Mouse (Mus musculus): ENCODE results near the gene Xpr1. TPM values are rescaled to one million over a fixed set of nuclear protein-coding genes. Genes with fewer than 3 reads are reported as not detected.
A peak's percentile ranks its signal among the peaks of the same experiment; 100 is the strongest.

Xpr1 gene
- polyA plus RNA-seq (2015; fragmentation: Nextera tagmentation; extraction: Ambion mirVana): 42.0 and 46.7 TPM in 2 replicates

GRCm38 (mm10) chr1:155416701-155417677 is at the start of gene Xpr1:
Gene Xpr1 (minus strand): TSS chr1:155417415.
- WGBS: under 1% methylated on average over 65 of the region's 82 CpGs
- no peaks in the 10 kb centered on the region for H3K9me3 ChIP-seq (replicated peaks)
- peak within 1 kb of the TSS; percentile 59 for H3K4me2 ChIP-seq
- no peaks in the 10 kb centered on the region for H3K27me3 ChIP-seq (replicated peaks)
- peak within 1 kb of the TSS; percentile 84 for H3K9ac ChIP-seq (replicated peaks)
- peak within 1 kb of the TSS; percentile 96 for H3K27ac ChIP-seq (replicated peaks)
- peak; percentile 94 for ATAC-seq (ENCODE audit: low FRiP score)
- peaks cover 16% of the 10 kb centered on the region for H3K4me1 ChIP-seq
- H3K4me3 ChIP-seq (replicated peaks): peak within 1 kb of the TSS; percentile 91
- no peaks in the 10 kb centered on the region for H3K36me3 ChIP-seq

DNA sequence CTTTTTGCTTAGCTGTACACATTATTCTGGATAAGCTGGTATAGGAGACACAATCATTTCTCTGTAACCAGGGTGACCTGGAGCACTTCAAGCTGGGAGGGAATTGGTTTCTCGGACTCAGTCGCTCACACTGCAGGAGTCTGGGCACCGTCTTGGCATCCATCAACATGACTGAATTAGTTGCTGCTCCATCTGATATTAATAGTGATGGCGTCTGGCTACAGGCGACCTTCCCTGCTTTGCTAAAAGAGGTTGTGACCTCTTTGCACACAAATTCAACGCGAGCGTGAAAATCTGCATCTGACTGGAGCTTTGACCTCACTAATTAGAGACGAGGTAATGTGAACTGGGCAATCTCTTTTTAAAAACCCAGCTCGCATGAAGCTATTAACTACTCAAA is 46.2 kb upstream of the Xpr1 start:
- no peaks in the 10 kb centered on the region for H3K9me3 ChIP-seq (replicated peaks)
- no peak overlapping the region for H3K4me2 ChIP-seq
- 16% methylated on average over 10 of the region's 10 CpGs for WGBS
- H3K4me1 ChIP-seq: no peaks in the 10 kb centered on the region
- no peaks in the 10 kb centered on the region for H3K36me3 ChIP-seq
- no peak overlapping the region for H3K4me3 ChIP-seq (replicated peaks)
- no peak overlapping the region for H3K9ac ChIP-seq (replicated peaks)
- H3K27me3 ChIP-seq (replicated peaks): no peaks in the 10 kb centered on the region
- H3K27ac ChIP-seq (replicated peaks): no peak overlapping the region
- no peak for ATAC-seq (ENCODE audit: low FRiP score)

DNA sequence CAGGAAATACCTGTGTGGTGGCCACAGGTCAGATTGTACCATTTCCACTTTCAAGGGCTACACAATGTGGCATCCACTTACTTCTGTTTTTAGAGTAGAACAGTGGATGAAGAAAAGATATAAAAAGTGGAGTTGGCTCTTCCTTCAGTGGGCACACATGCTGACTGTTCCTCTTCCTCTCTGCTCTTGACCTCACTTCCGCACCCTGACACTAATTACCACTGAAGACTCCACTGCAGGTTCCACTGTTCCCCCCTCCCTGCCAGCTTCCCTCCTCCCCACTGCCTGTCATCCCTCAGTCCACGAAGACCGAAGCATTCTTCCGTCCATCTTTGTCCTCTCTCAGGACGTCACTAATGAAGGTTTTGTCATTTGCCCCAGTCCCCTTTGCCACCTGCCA is 45.4 kb upstream of the Xpr1 start:
- H3K4me3 ChIP-seq (replicated peaks): no peak overlapping the region
- H3K9me3 ChIP-seq (replicated peaks): no peaks in the 10 kb centered on the region
- H3K27me3 ChIP-seq (replicated peaks): no peaks in the 10 kb centered on the region
- ATAC-seq (ENCODE audit: low FRiP score): no peak
- WGBS: 84% methylated on average over 5 of the region's 5 CpGs
- no peak overlapping the region for H3K4me2 ChIP-seq
- H3K4me1 ChIP-seq: no peaks in the 10 kb centered on the region
- no peaks in the 10 kb centered on the region for H3K36me3 ChIP-seq
- no peak overlapping the region for H3K27ac ChIP-seq (replicated peaks)
- H3K9ac ChIP-seq (replicated peaks): no peak overlapping the region

- 92% methylated on average over 7 of the region's 7 CpGs for WGBS
- Histone ChIP-seq H3K4me3 (replicated peaks) (no peak overlapping the region), H3K27ac (replicated peaks) (no peak overlapping the region), H3K4me1 (no peaks in the 10 kb centered on the region), H3K27me3 (replicated peaks) (no peaks in the 10 kb centered on the region), H3K4me2 (no peak overlapping the region), H3K36me3 (no peaks in the 10 kb centered on the region), H3K9me3 (replicated peaks) (no peaks in the 10 kb centered on the region), H3K9ac (replicated peaks) (no peak overlapping the region)
- no peak for ATAC-seq (ENCODE audit: low FRiP score)
Observed at GRCm38 (mm10) chr1:155457532-155457931, 40.3 kb upstream of the Xpr1 start.

GRCm38 (mm10) chr1:155453180-155453579 is 36.0 kb upstream of the Xpr1 start:
- no peak overlapping the region for H3K4me2 ChIP-seq
- no peaks in the 10 kb centered on the region for H3K27me3 ChIP-seq (replicated peaks)
- H3K4me3 ChIP-seq (replicated peaks): no peak overlapping the region
- no peak overlapping the region for H3K9ac ChIP-seq (replicated peaks)
- ATAC-seq (ENCODE audit: low FRiP score): no peak
- H3K9me3 ChIP-seq (replicated peaks): no peaks in the 10 kb centered on the region
- WGBS: 90% methylated on average over 8 of the region's 8 CpGs
- H3K27ac ChIP-seq (replicated peaks): no peak overlapping the region
- H3K36me3 ChIP-seq: no peaks in the 10 kb centered on the region
- H3K4me1 ChIP-seq: peaks cover 7% of the 10 kb centered on the region; the same call in 1 of the 2 replicates

- Histone ChIP-seq H3K4me2 (no peak overlapping the region), H3K4me3 (replicated peaks) (no peak overlapping the region), H3K27me3 (replicated peaks) (no peaks in the 10 kb centered on the region), H3K9ac (replicated peaks) (no peak overlapping the region), H3K27ac (replicated peaks) (no peak overlapping the region), H3K4me1 (peaks cover 7% of the 10 kb centered on the region; the same call in 1 of the 2 replicates), H3K36me3 (no peaks in the 10 kb centered on the region), H3K9me3 (replicated peaks) (no peaks in the 10 kb centered on the region)
- no peak for ATAC-seq (ENCODE audit: low FRiP score)
- 70% methylated on average over 2 of the region's 2 CpGs for WGBS
Observed at GRCm38 (mm10) chr1:155448932-155449331, 31.7 kb upstream of the Xpr1 start.

DNA sequence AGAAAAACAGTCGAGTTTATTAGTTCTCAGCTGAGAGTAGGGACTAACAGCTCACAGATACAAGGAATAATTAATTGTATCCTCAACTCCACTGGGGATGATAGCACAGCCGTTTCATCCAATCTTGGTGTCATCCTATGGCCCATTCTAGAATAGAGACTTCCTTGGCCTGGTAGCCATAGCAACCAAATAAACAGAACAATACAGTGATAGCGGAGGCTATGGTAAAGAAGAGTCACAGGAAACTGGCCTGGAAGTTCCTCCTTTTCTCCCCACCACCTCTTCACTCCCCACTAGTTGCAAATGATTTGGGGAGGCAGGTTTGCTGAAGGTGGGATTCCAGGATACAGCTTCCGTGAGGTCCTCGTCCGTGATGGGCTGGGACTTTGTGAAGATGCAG is 30.1 kb upstream of the Xpr1 start:
- Histone ChIP-seq H3K27ac (replicated peaks) (no peak overlapping the region), H3K4me1 (peaks cover 12% of the 10 kb centered on the region; the same call in 1 of the 2 replicates), H3K4me2 (no peak overlapping the region), H3K36me3 (no peaks in the 10 kb centered on the region), H3K9ac (replicated peaks) (no peak overlapping the region), H3K9me3 (replicated peaks) (no peaks in the 10 kb centered on the region), H3K4me3 (replicated peaks) (no peak overlapping the region), H3K27me3 (replicated peaks) (no peaks in the 10 kb centered on the region)
- WGBS: 67% methylated on average over 6 of the region's 6 CpGs
- ATAC-seq (ENCODE audit: low FRiP score): no peak

- H3K9ac ChIP-seq (replicated peaks): no peak overlapping the region
- no peak for ATAC-seq (ENCODE audit: low FRiP score)
- no peak overlapping the region for H3K27ac ChIP-seq (replicated peaks)
- no peak overlapping the region for H3K4me3 ChIP-seq (replicated peaks)
- H3K27me3 ChIP-seq (replicated peaks): no peaks in the 10 kb centered on the region
- 0 out of 2 replicates have a peak, but pooled peaks cover 5% of the 10 kb centered on the region for H3K4me1 ChIP-seq
- H3K4me2 ChIP-seq: no peak overlapping the region
- H3K9me3 ChIP-seq (replicated peaks): no peaks in the 10 kb centered on the region
- H3K36me3 ChIP-seq: no peaks in the 10 kb centered on the region
- WGBS: 79% methylated on average over 4 of the region's 4 CpGs
Observed at GRCm38 (mm10) chr1:155443115-155443514, 25.9 kb upstream of the Xpr1 start.

- Histone ChIP-seq H3K9ac (replicated peaks) (no peak overlapping the region), H3K36me3 (no peaks in the 10 kb centered on the region), H3K27ac (replicated peaks) (peak overlapping the region; percentile 41; the same call in 1 of the 2 replicates), H3K4me1 (0 out of 2 replicates have a peak, but pooled peaks cover 5% of the 10 kb centered on the region), H3K4me3 (replicated peaks) (no peak overlapping the region), H3K9me3 (replicated peaks) (no peaks in the 10 kb centered on the region), H3K27me3 (replicated peaks) (no peaks in the 10 kb centered on the region), H3K4me2 (no peak overlapping the region)
- WGBS: 55% methylated on average over 13 of the region's 13 CpGs
- ATAC-seq (ENCODE audit: low FRiP score): no peak; the same call in 1 of the 2 replicates
Observed at GRCm38 (mm10) chr1:155442521-155443001, 25.3 kb upstream of the Xpr1 start.

DNA sequence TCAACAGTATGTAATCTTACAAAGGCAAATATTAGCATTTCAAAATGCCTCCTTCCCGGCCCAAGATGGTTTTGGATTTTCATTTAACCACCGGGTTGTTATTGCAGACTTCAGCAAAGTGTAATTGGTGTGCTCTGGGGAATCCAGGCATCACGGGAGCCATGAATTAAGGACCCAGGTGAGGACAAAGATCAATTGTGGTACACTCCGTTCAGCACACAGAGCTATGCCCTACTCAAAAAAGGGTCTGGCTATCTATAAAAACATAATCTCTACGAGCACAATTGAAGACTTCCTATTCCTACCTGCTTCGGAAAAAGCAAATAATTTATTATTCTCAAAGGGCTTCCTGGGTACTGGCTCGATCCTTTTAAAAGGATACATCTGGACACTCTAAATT is 22.3 kb upstream of the Xpr1 start:
- no peaks in the 10 kb centered on the region for H3K9me3 ChIP-seq (replicated peaks)
- no peak for ATAC-seq (ENCODE audit: low FRiP score)
- no peak overlapping the region for H3K27ac ChIP-seq (replicated peaks)
- no peak overlapping the region for H3K4me3 ChIP-seq (replicated peaks)
- no peaks in the 10 kb centered on the region for H3K27me3 ChIP-seq (replicated peaks)
- 44% methylated on average over 7 of the region's 7 CpGs for WGBS
- H3K4me2 ChIP-seq: no peak overlapping the region
- H3K36me3 ChIP-seq: no peaks in the 10 kb centered on the region
- H3K4me1 ChIP-seq: 0 out of 2 replicates have a peak, but pooled peaks cover 5% of the 10 kb centered on the region
- no peak overlapping the region for H3K9ac ChIP-seq (replicated peaks)

DNA sequence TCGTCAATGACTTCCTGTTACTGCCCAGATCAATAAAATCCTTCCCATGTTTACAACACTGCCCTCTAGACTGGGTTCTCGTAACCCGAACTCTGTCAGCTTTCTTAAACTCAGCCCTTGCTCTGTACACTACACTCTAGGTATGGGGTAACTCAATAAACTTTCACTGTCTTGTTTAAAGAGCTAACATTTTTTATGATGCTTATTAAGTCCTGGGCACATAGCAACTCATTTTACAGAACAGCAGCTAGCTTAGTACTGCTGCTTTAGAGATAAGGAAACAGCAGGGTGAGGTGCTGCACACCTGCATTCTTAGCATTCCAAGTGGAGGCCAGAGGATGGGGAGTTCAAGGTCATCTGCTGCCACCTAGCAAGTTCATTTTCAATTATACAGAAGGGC is 21.3 kb upstream of the Xpr1 start:
- H3K27me3 ChIP-seq (replicated peaks): no peaks in the 10 kb centered on the region
- WGBS: 23% methylated on average over 3 of the region's 3 CpGs
- H3K9ac ChIP-seq (replicated peaks): no peak overlapping the region
- no peak overlapping the region for H3K4me2 ChIP-seq
- H3K4me1 ChIP-seq: 0 out of 2 replicates have a peak, but pooled peaks cover 5% of the 10 kb centered on the region
- no peak overlapping the region for H3K27ac ChIP-seq (replicated peaks)
- H3K9me3 ChIP-seq (replicated peaks): no peaks in the 10 kb centered on the region
- H3K4me3 ChIP-seq (replicated peaks): no peak overlapping the region
- ATAC-seq (ENCODE audit: low FRiP score): no peak
- H3K36me3 ChIP-seq: no peaks in the 10 kb centered on the region

GRCm38 (mm10) chr1:155429304-155429703 is 12.1 kb upstream of the Xpr1 start:
- no peaks in the 10 kb centered on the region for H3K4me1 ChIP-seq
- WGBS: 75% methylated on average over 7 of the region's 7 CpGs
- H3K9ac ChIP-seq (replicated peaks): no peak overlapping the region
- H3K27me3 ChIP-seq (replicated peaks): no peaks in the 10 kb centered on the region
- no peak for ATAC-seq (ENCODE audit: low FRiP score)
- no peak overlapping the region for H3K4me3 ChIP-seq (replicated peaks)
- H3K9me3 ChIP-seq (replicated peaks): no peaks in the 10 kb centered on the region
- H3K36me3 ChIP-seq: no peaks in the 10 kb centered on the region
- H3K4me2 ChIP-seq: no peak overlapping the region
- H3K27ac ChIP-seq (replicated peaks): no peak overlapping the region

Data from neural tube, embryonic 15.5 days (tissue).